Mouse (Mus musculus): ENCODE results near the gene Gm37240. TPM values are rescaled to one million over a fixed set of nuclear protein-coding genes. Genes with fewer than 3 reads are reported as not detected.

The Gm37240 gene
- total and polyA plus RNA-seq, 2 experiments from 2014 or later = 0.43 to 1.9 TPM

- DNase-seq (ENCODE audit: low spot score) = no peak
- no peak for ATAC-seq (ENCODE audit: low FRiP score)
- Histone ChIP-seq H3K9me3 (ENCODE audit: low read length) (no peaks in the 10 kb centered on the region), H3K36me3 (ENCODE audit: insufficient read depth, low read length) (no peaks in the 10 kb centered on the region), H3K4me2 (ENCODE audit: low read depth, low read length, poor library complexity, severe bottlenecking) (no peak overlapping the region), H3K4me1 (ENCODE audit: insufficient read depth, low read length) (no peaks in the 10 kb centered on the region), H3K4me3 (ENCODE audit: low read depth, low read length) (no peak overlapping the region), H3K9ac (replicated peaks; ENCODE audit: low read length, poor library complexity, severe bottlenecking) (no peak overlapping the region), H3K27me3 (ENCODE audit: insufficient read depth, low read length) (no peaks in the 10 kb centered on the region), H3K27ac (ENCODE audit: low read depth, low read length) (no peak overlapping the region)
- TF ChIP-seq CTCF (IDR thresholded peaks at IDR 0.05) = no peak
- WGBS = 77% methylated on average over 3 of the region's 3 CpGs
These were observed 32.3 kb downstream of the Gm37240 start for GRCm38 (mm10) chr3:85855043-85855442.

GRCm38 (mm10) chr3:85854143-85854542 lies 33.2 kb downstream of the Gm37240 start:
- no peak overlapping the region for H3K9ac ChIP-seq (replicated peaks; ENCODE audit: low read length, poor library complexity, severe bottlenecking)
- DNase-seq (ENCODE audit: low spot score) (no peak), ATAC-seq (ENCODE audit: low FRiP score) (no peak)
- no peaks in the 10 kb centered on the region for H3K9me3 ChIP-seq (ENCODE audit: low read length)
- WGBS = 66% methylated on average over 6 of the region's 6 CpGs
- H3K4me3 ChIP-seq (ENCODE audit: low read depth, low read length) = no peak overlapping the region
- H3K27me3 ChIP-seq (ENCODE audit: insufficient read depth, low read length) = no peaks in the 10 kb centered on the region
- no peak overlapping the region for H3K27ac ChIP-seq (ENCODE audit: low read depth, low read length)
- H3K4me2 ChIP-seq (ENCODE audit: low read depth, low read length, poor library complexity, severe bottlenecking) = no peak overlapping the region
- H3K36me3 ChIP-seq (ENCODE audit: insufficient read depth, low read length) = no peaks in the 10 kb centered on the region
- no peaks in the 10 kb centered on the region for H3K4me1 ChIP-seq (ENCODE audit: insufficient read depth, low read length)
- TF ChIP-seq CTCF (IDR thresholded peaks at IDR 0.05) = no peak

GRCm38 (mm10) chr3:85853715-85854114 lies 33.6 kb downstream of the Gm37240 start:
- DNase-seq (ENCODE audit: low spot score) (no peak), ATAC-seq (ENCODE audit: low FRiP score) (no peak)
- no peaks in the 10 kb centered on the region for H3K27me3 ChIP-seq (ENCODE audit: insufficient read depth, low read length)
- H3K36me3 ChIP-seq (ENCODE audit: insufficient read depth, low read length) = no peaks in the 10 kb centered on the region
- TF ChIP-seq CTCF (IDR thresholded peaks at IDR 0.05) = no peak
- 91% methylated on average over 4 of the region's 4 CpGs for WGBS
- H3K27ac ChIP-seq (ENCODE audit: low read depth, low read length) = no peak overlapping the region
- no peak overlapping the region for H3K9ac ChIP-seq (replicated peaks; ENCODE audit: low read length, poor library complexity, severe bottlenecking)
- H3K9me3 ChIP-seq (ENCODE audit: low read length) = no peaks in the 10 kb centered on the region
- H3K4me3 ChIP-seq (ENCODE audit: low read depth, low read length) = no peak overlapping the region
- no peaks in the 10 kb centered on the region for H3K4me1 ChIP-seq (ENCODE audit: insufficient read depth, low read length)
- H3K4me2 ChIP-seq (ENCODE audit: low read depth, low read length, poor library complexity, severe bottlenecking) = no peak overlapping the region

DNA sequence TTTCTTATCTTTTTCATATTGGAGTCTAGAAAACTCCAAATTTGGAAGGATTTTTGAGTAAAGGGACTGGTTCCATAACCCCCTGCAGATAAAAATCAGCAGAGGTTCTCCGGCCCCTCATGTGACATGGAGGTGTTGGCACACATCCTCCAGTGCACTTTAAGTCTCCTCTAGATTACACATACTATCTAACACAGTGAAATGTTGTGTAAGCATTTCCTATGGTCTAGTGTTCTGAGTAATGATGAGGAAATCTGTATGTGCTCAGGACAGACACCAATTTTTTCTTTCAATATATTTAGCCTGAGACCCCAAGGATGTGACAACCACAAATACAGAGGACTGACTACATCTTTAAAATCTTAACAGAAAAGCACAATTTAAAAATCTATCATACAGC lies 37.2 kb downstream of the Gm37240 start:
- no peaks in the 10 kb centered on the region for H3K4me1 ChIP-seq (ENCODE audit: insufficient read depth, low read length)
- no peaks in the 10 kb centered on the region for H3K27me3 ChIP-seq (ENCODE audit: insufficient read depth, low read length)
- no peak overlapping the region for H3K9ac ChIP-seq (replicated peaks; ENCODE audit: low read length, poor library complexity, severe bottlenecking)
- DNase-seq (ENCODE audit: low spot score) (no peak), ATAC-seq (ENCODE audit: low FRiP score) (no peak)
- no peak overlapping the region for H3K27ac ChIP-seq (ENCODE audit: low read depth, low read length)
- no peak overlapping the region for H3K4me3 ChIP-seq (ENCODE audit: low read depth, low read length)
- H3K4me2 ChIP-seq (ENCODE audit: low read depth, low read length, poor library complexity, severe bottlenecking) = no peak overlapping the region
- TF ChIP-seq CTCF (IDR thresholded peaks at IDR 0.05) = no peak
- H3K36me3 ChIP-seq (ENCODE audit: insufficient read depth, low read length) = no peaks in the 10 kb centered on the region
- 95% methylated on average over 1 of the region's 1 CpGs for WGBS
- no peaks in the 10 kb centered on the region for H3K9me3 ChIP-seq (ENCODE audit: low read length)

DNA sequence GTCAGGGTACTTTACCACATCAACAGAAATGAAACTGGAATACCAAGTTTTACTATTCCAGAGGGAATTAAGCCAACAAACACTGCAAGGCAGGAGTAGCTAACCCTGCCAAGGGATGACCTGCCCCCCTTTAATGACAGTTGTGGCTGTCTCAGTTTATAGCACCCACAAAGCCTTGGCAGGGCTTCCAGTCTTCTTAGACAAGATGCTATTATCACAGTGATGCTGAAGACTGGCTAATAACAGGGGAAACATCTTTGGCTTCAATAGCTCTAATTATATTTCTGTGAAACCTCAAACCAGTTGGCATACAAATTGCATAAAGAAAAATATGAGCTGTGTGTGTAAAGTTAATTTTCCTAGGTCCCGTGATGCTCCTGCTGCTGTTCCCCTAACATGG lies 41.0 kb downstream of the Gm37240 start:
- no peaks in the 10 kb centered on the region for H3K9me3 ChIP-seq (ENCODE audit: low read length)
- H3K4me2 ChIP-seq (ENCODE audit: low read depth, low read length, poor library complexity, severe bottlenecking) = no peak overlapping the region
- no peaks in the 10 kb centered on the region for H3K36me3 ChIP-seq (ENCODE audit: insufficient read depth, low read length)
- H3K27me3 ChIP-seq (ENCODE audit: insufficient read depth, low read length) = no peaks in the 10 kb centered on the region
- no peak for TF ChIP-seq CTCF (IDR thresholded peaks at IDR 0.05)
- no peak overlapping the region for H3K4me3 ChIP-seq (ENCODE audit: low read depth, low read length)
- ATAC-seq (ENCODE audit: low FRiP score) = no peak
- no peak overlapping the region for H3K9ac ChIP-seq (replicated peaks; ENCODE audit: low read length, poor library complexity, severe bottlenecking)
- 84% methylated on average over 1 of the region's 1 CpGs for WGBS
- DNase-seq (ENCODE audit: low spot score) = no peak
- H3K4me1 ChIP-seq (ENCODE audit: insufficient read depth, low read length) = no peaks in the 10 kb centered on the region; the same call in 1 of the 2 replicates
- no peak overlapping the region for H3K27ac ChIP-seq (ENCODE audit: low read depth, low read length)

DNA sequence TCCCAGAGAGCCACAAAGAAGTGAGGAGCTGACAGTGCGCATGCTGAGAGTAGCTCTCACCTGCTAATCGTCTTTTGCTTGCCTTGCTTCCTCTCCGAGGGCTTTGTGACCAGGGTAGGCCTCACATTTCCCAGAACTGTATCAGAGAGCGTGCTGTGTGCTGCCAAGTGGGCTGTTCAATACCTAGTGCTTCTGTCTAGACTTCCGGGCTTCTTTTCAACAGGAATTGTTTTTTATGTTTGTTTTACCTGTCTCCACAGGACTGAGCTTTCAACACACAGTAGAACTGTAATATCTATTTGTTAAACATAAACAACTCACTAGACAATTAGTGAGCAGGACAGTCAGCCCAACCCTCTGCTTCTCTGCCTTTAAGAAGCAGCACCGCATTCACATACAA lies 42.0 kb downstream of the Gm37240 start:
- Histone ChIP-seq H3K36me3 (ENCODE audit: insufficient read depth, low read length) (no peaks in the 10 kb centered on the region), H3K27ac (ENCODE audit: low read depth, low read length) (no peak overlapping the region), H3K4me3 (ENCODE audit: low read depth, low read length) (no peak overlapping the region), H3K27me3 (ENCODE audit: insufficient read depth, low read length) (no peaks in the 10 kb centered on the region), H3K9ac (replicated peaks; ENCODE audit: low read length, poor library complexity, severe bottlenecking) (no peak overlapping the region), H3K4me2 (ENCODE audit: low read depth, low read length, poor library complexity, severe bottlenecking) (no peak overlapping the region), H3K4me1 (ENCODE audit: insufficient read depth, low read length) (no peaks in the 10 kb centered on the region; the same call in 1 of the 2 replicates), H3K9me3 (ENCODE audit: low read length) (no peaks in the 10 kb centered on the region)
- WGBS = 88% methylated on average over 6 of the region's 6 CpGs
- ATAC-seq (ENCODE audit: low FRiP score) (no peak), DNase-seq (ENCODE audit: low spot score) (no peak)
- TF ChIP-seq CTCF (IDR thresholded peaks at IDR 0.05) = no peak

DNA sequence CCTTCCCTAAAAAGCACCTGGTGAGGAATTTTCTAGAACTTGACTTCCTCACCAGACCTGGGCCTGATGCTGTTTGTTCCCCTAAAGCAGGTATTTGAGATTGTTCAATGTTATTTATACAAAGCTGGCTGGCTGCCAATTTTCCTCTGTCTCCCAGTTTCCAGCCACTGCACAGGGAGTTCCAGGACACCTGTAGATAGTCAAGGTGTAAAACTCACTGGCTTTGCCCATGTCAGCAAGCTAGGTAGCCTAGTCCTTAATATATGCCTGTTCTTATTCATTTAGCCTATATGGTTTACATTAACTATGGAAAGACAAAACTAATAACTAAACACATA lies 44.5 kb downstream of the Gm37240 start:
- Histone ChIP-seq H3K4me3 (ENCODE audit: low read depth, low read length) (no peak overlapping the region), H3K36me3 (ENCODE audit: insufficient read depth, low read length) (no peaks in the 10 kb centered on the region), H3K9me3 (ENCODE audit: low read length) (no peaks in the 10 kb centered on the region), H3K4me1 (ENCODE audit: insufficient read depth, low read length) (no peaks in the 10 kb centered on the region; the same call in 1 of the 2 replicates), H3K27me3 (ENCODE audit: insufficient read depth, low read length) (no peaks in the 10 kb centered on the region), H3K27ac (ENCODE audit: low read depth, low read length) (no peak overlapping the region), H3K4me2 (ENCODE audit: low read depth, low read length, poor library complexity, severe bottlenecking) (no peak overlapping the region), H3K9ac (replicated peaks; ENCODE audit: low read length, poor library complexity, severe bottlenecking) (no peak overlapping the region)
- no peak for ATAC-seq (ENCODE audit: low FRiP score)
- no peak for TF ChIP-seq CTCF (IDR thresholded peaks at IDR 0.05)
- no peak for DNase-seq (ENCODE audit: low spot score)

All from midbrain, postnatal 0 days (tissue).